Mouse (Mus musculus): Measurements from ENCODE around the gene Sgip1.
A peak's percentile ranks its signal among the peaks of the same experiment; 100 is the strongest.

The Sgip1 gene

DNA sequence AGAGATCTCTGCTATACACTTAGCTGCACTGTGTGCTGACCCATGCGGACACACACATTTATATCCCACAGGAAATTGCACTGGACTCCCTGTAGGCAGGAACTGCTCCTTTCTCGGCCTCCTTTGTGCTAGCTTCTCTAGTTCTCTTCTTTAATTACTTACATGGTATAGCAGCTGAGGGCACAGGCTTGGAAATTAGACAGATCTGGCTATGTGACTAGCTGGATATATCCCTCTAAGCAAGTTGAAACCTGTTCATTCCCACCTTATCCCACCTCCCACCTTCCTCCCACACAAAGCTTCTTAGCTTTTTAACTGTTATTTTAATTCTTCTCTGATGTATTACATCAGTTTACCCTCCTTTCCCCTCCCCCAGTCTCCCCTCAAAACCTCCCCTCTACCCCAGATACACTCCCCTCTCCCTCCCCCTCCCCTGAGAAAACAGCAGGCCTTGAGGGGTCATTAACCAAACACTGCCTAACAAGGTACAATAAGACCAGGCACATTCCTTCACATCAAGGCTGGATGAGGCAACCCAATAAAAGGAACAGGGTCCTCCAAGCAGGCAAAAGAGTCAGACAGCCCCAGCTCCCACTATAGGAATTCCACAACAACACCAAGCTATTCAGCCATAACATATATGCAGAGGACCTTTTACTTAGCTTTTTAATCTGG is 34.6 kb downstream of the Sgip1 start:
- DNase-seq = no peak

DNA sequence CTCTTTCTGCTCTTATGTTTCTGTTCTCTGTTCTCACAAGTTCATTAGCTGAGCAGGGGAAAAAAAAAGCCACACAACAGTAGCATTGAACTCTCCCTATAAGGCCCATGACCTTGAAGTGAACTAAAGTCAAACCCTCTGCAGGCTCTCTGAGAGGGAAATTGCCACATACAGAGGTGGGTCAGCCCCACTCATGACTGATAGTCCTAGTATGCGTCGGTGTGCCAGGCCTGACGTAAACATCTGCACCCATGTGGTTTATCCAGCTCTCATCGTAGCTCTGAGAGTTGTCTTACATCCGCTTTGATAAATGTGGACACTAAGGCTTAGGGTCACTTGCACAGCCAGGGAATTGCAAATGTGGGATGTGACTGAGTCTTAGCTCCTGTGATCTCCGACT is 38.8 kb downstream of the Sgip1 start:
- no peak for DNase-seq

DNA sequence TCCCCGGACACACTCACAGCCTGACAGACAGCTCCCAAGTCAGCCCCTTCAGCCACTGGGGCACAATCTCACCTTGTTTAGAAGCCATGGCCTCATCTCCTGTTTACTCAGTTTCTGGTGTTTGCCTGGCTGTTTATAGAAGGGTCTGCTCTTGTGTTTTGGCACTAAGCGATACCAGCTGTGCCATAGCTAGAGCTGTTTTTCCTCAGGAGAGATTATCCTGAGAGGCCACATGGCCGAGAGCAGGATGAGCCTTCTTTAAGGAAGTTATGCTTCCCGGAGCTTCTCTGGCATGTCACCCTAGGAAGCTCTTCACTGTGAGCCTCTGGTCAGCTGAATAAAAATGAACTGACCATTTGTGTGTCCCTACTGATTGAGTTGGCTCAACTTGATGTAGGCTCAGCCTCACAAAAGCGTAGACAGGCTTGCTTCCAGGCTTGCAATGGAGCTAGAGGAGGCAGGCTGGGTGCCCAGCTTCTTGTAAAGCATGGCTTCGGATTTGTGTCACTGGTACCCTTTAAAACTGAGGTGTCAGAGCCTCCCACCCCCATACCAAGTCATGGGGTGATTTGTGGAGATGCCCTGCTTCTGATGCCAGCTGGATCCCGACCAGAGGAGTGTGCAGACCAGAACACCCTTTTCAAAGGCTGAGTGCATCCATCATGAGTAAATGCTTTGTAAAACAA is 42.1 kb downstream of the Sgip1 start:
- DNase-seq = peak; percentile 61

DNA sequence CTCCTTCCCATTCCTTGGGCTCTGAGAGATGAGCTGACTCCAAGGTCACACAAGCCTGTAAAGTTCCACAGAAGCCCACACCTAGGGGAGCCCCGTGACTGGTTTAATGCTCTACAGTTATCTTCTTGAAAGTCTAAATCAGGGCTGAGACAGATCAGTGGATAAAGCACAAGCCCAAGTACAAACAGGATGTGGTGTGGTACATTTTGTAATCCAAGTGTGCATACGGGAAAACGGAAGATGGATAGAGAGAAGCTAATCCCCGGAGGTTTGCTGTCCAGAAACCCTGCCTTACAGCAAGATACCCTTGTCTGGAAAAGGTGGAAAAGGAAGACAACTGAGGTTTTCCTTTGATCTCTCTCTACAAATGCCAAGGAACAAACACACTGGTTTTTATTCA is 44.1 kb downstream of the Sgip1 start:
- no peak for DNase-seq

DNA sequence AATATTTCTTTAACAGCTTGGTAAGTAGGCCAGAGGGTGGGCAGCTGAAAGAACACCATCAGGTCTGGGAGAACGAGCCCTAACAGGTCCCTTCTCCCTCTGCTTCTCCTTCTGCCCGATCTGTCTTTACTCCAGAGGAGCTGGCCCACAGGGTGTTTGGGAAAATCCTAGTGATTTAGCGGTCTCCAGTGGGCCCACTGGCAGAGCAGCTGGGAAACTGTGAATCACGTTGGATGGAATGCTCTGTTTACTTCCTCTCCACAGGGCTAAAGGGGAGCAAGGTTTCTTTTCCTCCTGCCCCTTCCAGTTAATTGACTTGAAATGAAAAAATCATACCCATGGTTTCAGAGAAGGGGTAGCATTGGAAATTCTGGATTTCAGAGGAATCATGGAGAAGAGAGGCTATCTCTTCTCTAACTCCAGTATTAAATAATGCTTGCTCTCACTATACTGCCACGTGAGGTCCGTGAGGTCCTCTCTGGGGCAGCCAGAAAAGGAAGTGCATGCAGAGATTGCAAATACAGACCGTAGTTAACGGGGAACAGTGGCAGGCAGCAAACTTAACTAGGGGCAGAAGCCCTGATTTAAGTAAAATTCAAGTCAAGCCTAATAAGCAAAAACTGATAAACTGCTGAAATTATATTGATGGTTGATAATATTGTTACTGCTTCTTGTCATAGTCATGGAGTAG is 51.1 kb downstream of the Sgip1 start:
- no peak for DNase-seq

DNA sequence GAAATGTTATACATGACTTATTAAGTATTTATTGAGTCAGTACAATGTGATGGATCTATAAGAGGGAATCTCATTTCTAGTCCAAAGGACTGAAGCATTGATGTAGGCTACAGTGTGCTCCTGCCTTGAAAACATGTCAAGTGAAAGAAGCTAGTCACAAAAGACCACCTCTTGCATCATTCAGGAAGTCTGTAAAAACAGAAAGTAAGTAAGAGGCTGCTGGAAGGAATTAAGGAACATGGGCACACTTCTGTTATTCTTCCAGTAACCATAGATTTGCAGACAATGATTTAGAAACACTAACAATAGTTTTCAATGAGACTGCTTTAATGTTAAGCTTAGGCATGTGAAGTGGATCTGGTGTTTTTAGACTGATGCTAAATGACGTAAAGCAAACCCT is 60.4 kb downstream of the Sgip1 start:
- DNase-seq = no peak

DNA sequence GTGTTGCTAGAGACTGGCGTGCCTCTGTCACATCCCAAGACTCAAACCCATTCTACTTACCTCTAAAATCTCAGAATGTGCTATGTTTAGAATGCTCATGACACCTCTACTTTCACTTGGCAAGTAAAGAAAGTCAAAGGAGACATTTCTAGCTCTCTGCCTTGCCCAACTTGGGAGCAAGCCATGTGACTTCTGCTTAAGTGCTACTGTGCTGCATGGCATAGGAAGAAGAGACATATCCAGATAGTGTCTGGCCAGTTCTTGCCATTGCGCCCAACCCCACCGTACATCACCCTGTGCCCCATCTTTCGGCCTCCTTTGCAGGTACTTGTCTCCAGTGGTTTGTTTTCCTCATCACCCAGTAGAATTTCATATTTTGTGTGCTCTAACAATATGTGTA is 60.8 kb downstream of the Sgip1 start:
- no peak for DNase-seq

DNA sequence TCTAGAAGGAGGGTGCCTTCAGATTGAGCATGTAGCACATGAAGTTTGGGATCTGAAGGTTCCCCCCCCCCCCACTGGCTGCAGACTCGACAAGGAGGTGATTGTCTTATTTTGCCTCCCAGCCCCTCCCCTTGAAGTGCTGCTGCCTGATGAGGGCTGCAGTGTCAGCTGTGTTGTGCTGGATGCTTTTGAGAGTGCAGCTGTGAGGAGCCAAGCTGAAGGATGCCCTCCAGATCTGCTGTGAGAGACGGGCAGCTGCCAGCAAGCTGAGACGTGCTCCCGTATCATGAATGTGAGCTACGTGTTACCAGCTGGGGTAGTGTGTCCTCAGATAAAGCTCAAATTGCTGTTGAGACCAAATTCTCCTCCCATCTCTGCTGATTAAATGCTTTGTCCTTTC is 63.5 kb downstream of the Sgip1 start:
- no peak for DNase-seq

DNA sequence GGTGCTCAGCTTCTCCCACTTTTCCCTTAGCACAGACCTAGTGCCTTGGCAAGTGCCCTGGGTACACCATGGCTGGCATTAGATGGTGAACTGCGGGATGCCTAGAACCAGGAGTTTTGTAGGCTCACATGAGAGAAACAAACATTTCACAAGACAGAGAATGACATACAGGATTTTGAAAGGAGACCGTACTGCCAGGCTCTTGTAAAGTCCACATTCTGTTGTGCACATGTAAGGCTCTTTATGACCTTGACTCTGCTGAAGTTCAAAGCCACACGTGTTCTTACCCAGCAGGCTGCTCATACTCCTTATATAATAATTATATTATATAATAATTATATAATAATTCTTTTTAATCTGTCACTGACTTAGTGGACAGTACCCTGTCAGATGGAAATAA is 65.9 kb downstream of the Sgip1 start:
- DNase-seq = no peak

DNA sequence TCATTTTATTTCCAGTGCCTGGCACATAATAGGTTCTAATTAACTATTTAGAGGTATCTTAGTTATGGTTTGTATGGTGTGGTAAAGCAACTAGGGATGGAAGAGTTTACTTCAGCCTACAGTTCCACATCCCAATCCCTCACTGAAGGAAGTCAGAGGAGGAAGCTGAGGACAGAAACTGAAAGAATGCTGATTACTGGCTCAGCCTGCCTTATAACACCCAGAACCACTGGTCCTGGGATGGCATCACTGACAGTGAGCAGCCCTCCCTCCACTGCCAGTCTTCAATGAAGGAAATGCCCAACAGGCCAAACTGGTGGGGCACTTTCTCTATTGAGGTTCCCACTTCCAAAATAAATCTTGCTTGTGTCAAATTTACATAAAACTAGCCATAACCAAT is 67.2 kb downstream of the Sgip1 start:
- no peak for DNase-seq

DNA sequence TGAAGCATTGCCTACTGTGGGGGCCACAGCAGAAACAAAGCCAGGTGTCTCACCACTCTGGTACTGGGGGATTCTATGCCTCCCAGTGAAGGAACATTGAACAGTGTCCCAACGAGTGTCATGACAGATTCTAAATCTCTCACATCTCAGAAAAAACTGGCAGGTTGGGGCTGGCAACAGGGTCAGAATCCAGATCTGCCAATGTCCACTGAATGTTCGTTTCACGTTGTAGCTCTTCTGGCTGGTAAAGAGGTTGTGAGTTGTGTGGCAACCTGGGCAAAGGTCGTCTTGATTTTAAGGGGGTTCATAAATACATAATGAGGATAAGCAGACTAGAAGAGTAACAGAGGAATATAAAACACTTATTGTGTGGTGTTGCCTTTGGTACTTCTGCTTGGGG is 68.2 kb downstream of the Sgip1 start:
- DNase-seq = no peak

DNA sequence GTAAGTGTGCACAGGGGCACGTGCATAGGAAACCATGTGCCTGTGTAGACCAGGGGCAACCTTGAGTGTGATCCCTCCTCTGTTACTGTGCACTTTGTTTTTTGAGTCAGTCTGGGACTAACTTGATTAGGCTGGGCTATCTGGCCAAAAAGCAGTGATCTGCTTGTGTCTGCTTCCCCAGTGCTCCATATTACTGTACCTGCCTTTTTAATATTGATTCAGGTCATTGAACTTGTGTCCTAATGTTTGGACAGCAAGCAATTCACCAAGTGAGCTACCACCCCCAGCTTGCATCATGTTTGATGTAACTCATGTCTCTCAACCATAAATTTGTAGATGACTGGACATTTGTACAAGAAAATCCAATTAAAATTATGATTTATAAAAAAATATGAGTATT is 69.2 kb downstream of the Sgip1 start:
- DNase-seq = no peak

DNA sequence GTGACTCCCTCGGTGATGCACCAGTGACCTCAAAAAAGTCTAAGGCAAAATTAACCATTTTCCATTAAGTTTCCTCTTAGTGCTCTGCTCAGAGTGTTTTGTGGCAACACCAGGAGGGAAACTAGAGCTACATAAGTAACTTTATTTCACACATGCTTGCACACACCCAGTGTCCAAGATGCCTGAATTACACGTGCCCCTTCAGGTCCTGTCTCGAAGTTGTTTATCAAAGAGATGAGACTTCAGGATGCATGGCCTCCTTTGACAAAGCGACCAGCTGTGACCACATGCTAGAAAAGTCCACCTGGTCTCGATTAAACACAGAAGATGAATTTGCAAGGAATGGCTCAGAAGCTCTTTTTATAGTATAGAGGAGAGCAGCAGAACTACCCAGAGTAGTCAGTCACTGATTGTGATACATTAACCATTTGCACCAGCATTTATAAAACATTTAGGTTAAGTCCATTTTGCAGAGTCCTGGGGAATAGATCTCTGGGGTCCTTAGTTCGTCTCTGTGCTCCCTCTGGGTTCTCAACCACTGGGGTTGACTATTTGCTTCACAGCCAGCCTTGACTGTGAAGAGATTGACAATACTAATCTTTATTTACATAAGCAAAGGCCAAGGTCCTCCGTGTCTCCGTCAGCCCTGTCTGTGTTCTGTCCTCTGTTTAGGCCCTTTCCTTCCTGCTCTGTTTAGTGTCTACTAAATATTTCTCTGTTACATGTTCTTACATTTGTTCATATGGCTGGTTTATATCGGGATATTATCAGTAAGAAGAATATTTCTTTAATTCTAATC is 70.1 kb downstream of the Sgip1 start:
- DNase-seq = no peak

DNA sequence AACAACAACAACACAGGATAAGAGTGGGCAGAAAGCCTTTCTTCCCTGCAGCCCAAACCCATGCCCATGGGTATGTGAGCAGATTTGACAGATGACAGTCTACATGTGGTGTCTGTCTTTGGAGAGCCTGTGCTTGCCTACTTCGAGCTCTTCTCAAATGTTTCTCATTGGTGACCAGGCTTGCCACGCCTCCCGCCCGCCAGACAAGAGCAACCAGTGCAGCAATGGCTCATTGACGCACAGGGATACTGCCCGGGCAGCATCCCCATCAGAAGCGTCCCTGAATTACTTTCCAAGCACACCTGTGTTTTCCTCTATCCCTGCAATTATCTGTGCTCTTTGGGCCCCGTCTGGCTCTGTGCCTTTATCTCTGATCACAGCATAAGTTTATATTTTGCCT is 72.2 kb downstream of the Sgip1 start:
- DNase-seq = no peak

DNA sequence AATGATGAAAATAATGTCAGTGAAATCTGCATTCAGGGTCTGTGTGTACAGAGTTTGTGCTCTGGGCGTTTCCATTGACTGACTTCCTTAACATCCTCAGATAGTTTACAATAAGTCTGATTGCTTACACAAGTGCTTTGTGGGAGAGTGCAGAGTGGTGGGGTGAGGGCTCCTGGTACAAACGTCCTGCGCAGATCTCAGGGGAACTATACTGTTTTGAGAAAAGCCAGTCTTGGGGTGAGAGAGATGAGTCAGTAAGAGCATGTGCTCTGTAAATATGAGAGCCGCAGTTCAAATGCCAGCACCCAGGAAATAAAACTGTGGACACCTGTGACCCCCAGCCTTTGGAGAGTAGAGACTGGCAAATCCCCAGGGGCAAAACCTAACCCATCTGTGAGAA is 80.7 kb downstream of the Sgip1 start:
- DNase-seq = no peak

DNA sequence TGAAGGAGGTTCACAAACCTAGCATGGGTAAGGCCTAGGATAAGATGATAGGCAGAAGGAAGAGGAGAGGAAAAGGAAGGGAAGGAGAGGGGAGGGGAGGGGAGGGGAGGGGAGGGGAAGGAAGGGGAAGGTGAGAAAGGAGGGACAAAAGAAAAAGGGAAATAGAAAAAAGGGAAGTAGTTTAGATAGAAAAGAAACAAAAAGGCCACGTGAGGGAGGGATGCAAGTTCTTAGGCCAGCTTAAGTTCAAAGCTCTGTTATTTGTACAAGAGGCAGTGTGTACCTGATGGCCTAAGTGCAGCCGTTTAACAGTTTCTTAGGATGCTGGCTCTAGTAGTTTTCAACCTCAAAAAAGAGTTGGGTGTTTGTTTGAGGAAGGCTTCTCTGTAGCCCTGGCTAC is 83.4 kb downstream of the Sgip1 start:
- DNase-seq = no peak

DNA sequence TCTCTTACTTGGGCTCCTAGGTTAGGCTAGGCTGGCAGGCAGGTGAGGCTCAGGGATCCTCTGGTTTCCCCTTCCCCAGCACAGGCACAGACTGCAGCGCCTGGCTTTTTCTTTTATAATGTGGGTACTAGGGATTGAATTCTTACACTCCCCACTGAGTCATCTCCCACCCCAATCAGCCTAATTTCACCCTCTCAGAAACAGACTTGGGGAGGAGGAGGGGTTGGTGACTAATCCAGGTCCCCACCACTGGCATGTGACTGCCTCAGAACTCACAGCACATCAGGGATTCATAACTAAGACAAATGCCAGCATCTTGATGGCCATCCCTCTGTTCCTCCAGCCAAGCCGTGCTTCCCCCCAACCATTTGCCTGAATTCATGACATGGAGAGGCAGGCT is 85.1 kb downstream of the Sgip1 start:
- no peak for DNase-seq

DNA sequence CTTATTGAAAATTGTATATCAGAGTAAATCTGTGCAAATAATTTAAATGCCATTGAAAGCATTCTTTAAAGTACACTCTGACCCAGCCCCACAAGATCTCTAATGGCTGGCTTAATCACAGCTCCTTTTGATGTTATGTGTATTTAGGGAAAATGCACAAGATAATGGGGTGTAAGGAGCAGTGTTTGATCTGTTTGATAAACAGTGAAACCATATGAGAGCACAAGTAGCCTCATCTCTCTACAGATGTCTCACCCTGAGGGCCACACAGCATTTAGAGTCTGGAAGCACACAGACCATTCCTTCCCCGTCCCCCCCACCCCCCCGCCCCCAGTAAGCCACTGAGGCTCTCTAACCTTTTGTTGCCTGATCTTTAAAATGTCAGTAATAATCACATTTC is 87.4 kb downstream of the Sgip1 start:
- no peak for DNase-seq

DNA sequence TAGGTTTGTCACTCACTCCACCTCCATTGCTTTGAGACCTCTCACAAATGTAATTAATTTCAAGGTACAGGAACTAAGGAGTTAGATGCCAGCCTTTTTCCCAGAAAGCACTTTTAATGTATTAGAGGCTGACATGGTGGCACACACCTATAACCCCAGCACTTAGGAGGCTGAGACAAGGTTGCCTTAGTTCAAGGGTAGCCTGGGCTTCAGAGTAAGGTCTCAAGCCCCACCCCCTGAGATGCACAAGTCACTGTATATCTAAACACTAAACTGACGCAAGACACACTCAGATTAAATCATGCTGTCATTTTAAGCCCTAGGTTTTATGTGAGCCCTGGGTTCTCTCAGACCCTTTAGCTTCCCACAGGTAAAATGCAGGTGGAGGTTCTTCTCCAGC is 92.1 kb downstream of the Sgip1 start:
- DNase-seq = no peak

DNA sequence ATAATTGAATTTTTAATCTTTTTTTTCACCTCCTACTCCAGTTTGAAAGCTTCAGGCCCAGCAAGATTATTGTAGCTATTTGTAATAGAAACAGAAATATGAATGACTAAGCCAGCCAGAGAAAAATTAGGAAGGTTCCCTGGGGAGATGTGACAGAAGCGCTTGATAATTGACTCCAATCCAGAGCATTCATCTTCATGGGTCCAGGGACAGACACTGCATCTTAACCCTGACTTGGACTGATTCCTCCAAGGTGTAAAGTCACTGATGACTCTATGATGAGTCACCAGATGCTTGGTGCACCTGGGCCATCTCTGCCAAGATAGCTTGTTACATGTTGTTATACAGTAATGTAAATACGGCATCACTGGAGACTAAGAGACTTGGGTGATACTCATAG is 92.6 kb downstream of the Sgip1 start:
- DNase-seq = no peak

DNA sequence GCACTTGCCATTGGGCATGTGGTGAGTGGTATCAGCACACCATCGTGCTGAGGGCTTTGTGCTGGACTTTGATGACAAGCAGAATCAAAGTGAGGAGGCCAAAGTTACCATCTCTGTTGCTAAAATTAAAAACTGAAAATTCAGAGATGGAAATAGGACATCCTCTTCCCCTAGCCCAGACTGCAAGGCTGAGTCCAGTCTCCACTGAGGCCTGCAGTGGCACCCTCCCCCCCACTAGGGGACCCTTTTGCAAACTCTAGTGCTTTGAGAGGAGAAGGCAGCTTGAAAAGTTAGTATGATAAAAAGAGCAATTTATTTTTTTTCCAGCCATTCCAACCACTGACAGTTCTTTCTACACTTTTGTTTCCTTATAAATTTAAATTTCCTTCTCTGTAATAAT is 93.6 kb downstream of the Sgip1 start:
- DNase-seq = no peak

DNA sequence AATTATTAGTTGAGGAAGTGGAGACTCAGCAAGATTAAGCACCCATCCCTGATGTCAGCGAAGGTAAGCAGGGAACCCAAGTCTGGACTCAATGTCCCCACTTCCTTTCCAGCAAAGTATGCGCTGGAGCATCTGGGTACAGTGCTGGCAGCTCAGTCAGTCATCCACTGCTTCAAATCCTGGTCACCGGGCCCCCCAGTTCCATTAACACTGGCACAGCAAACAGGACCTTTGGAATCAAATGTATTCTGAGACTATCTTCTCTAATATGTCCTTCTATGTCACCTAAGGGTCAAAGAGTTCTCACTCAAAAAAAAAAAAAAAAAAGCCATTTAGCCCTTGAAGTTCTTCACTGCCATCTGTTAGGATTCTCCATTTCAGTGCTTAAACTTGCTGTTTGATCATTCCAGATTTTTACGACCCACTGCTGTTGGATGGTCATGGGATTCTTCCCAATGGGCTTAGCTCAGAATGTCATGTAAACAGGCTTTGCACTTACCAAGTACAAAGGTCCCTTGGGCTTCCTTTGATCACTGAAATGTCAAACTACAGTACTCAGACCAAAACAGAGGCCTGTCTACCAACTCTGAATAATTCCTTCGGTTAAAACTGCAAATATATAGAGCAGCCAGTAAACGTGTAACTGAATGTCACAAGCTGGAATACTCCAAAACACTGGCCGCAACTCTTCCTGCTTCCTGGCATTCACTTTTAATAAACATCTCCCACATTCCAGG is 99.1 kb downstream of the Sgip1 start:
- no peak for DNase-seq
